8 mouse cellular contexts compared by ENCODE assay signal in the genomic region with DNA sequence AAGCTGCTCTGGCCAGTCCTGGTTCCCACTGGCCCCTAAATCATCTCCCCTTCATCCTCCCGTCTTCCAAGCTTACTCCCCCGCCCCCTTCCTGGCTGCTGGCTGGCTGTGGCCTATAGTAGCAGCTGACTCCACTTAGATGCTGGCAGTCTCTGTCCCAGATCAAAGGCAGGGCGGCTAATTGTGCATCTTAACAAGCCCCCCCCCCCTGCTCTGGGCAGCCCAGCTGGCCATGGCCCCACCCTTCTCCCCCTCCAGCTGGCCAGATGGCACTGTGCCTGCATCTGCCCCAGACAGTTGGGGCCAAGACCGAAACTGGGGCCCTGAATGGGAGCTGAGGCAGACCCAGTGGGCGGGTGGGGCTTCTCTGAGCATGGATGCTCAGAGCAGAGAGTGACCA. TPM values are rescaled to one million over a fixed set of nuclear protein-coding genes. Genes with fewer than 3 reads are reported as not detected.
DNase-seq lines count a peak whose midpoint lies in the region; ATAC-seq and TF ChIP-seq lines count a peak whose summit lies in the region.
"Had no signal": no experiment of that assay in that cellular context is flagged by ENCODE, and none has a peak within 500 bp of the region (broad histone marks: within the 10 kb centered on the region; RNA-seq: fewer than 3 reads in every experiment).

No protein-coding gene starts in this region.

- TF ChIP-seq EP300 in stomach, postnatal 0 days (optimal IDR thresholded peaks at IDR 0.05), result no peak

- ATAC-seq in forebrain, embryonic 15.5 days (replicated peaks), result peak; percentile 72
- ATAC-seq in stomach, postnatal 0 days (ENCODE audit: low FRiP score, low TSS enrichment), result no peak; the same call in 1 of the 2 replicates
- no peak for ATAC-seq in CD4-positive, CD25-positive, alpha-beta regulatory T cell, adult 4 months

- no peak for TF ChIP-seq CTCF in stomach, postnatal 0 days (IDR thresholded peaks at IDR 0.05; ENCODE audit: low read depth)

- peaks cover 78% of the 10 kb centered on the region for H3K27me3 ChIP-seq in forebrain, embryonic 15.5 days
- peaks cover 13% of the 10 kb centered on the region; the same call in 1 of the 2 replicates for H3K27me3 ChIP-seq in stomach, postnatal 0 days (ENCODE audit: control insufficient read depth, insufficient read depth, low read length)

- H3K9me3 ChIP-seq in forebrain, embryonic 15.5 days, result no peaks in the 10 kb centered on the region
- no peaks in the 10 kb centered on the region for H3K9me3 ChIP-seq in stomach, postnatal 0 days (ENCODE audit: control insufficient read depth, low read length)

- peak; percentile 48 for DNase-seq in ovary, postnatal 14 days (ENCODE audit: low spot score)
- DNase-seq in ovary, postnatal 10 days (ENCODE audit: low spot score), result no peak
- peak; percentile 36 to 78 for DNase-seq in lung, postnatal 4 days
- peak; percentile 27 for DNase-seq in stomach, postnatal 0 days (ENCODE audit: low spot score)
- DNase-seq in layer of hippocampus, adult 8-10 months (ENCODE audit: low spot score in 2 of 2), result no peak

- no peak overlapping the region for H3K4me3 ChIP-seq in forebrain, embryonic 15.5 days
- no peak overlapping the region for H3K4me3 ChIP-seq in stomach, postnatal 0 days (ENCODE audit: low read depth, low read length)
- H3K4me3 ChIP-seq: left cerebral cortex, adult 2 months had no signal

- H3K36me3 ChIP-seq in forebrain, embryonic 15.5 days, result no peaks in the 10 kb centered on the region
- 0 out of 2 replicates have a peak, but pooled peaks cover 2% of the 10 kb centered on the region for H3K36me3 ChIP-seq in stomach, postnatal 0 days (ENCODE audit: control insufficient read depth, insufficient read depth, low read length)

- no peak overlapping the region for H3K4me2 ChIP-seq in forebrain, embryonic 15.5 days (replicated peaks)
- H3K4me2 ChIP-seq in stomach, postnatal 0 days (replicated peaks; ENCODE audit: low read depth), result no peak overlapping the region

- no peak overlapping the region for H3K9ac ChIP-seq in forebrain, embryonic 15.5 days (replicated peaks)
- H3K9ac ChIP-seq in stomach, postnatal 0 days (ENCODE audit: low read length), result no peak overlapping the region

- H3K4me1 ChIP-seq in forebrain, embryonic 15.5 days, result peaks cover 44% of the 10 kb centered on the region
- 0 out of 2 replicates have a peak, but pooled peaks cover 2% of the 10 kb centered on the region for H3K4me1 ChIP-seq in stomach, postnatal 0 days (replicated peaks; ENCODE audit: control insufficient read depth, insufficient read depth)

- 5% methylated on average over 5 of the region's 5 CpGs for WGBS in forebrain, embryonic 15.5 days
- 19% methylated on average over 5 of the region's 5 CpGs for WGBS in stomach, postnatal 0 days

- H3K27ac ChIP-seq in forebrain, embryonic 15.5 days (replicated peaks), result no peak overlapping the region
- H3K27ac ChIP-seq in stomach, postnatal 0 days (replicated peaks), result 0 out of 2 replicates have a peak overlapping the region, but pooled peaks have one; percentile 9
- H3K27ac ChIP-seq: left cerebral cortex, adult 2 months had no signal

RNA-seq across cellular contexts. Expression of a gene that starts 6.1 kb away (rescaled TPM):
- 0.50 and 0.80 TPM in 2 replicates for polyA plus RNA-seq in forebrain, embryonic 15.5 days (2015; fragmentation: Nextera tagmentation; extraction: Ambion mirVana)
- polyA plus RNA-seq in stomach, postnatal 0 days (2015; fragmentation: Nextera tagmentation; extraction: Ambion mirVana), result 8.7 and 10.6 TPM in 2 replicates
- polyA plus RNA-seq in CD4-positive, CD25-positive, alpha-beta regulatory T cell, adult 4 months (2017; shearing (Covaris generic)), result under 1 TPM; 0.13 to 0.48 TPM
- 1 to 10 TPM; 2.5 to 4.3 (median 3.3) TPM for total RNA-seq in layer of hippocampus, adult 8-10 months (2022)

RNA-seq across cellular contexts. Expression of a gene that starts 25.8 kb away (rescaled TPM):
- 2.2 and 2.3 TPM in 2 replicates for polyA plus RNA-seq in forebrain, embryonic 15.5 days (2015; fragmentation: Nextera tagmentation; extraction: Ambion mirVana)
- polyA plus RNA-seq in stomach, postnatal 0 days (2015; fragmentation: Nextera tagmentation; extraction: Ambion mirVana), result 3.6 and 4.8 TPM in 2 replicates
- polyA plus RNA-seq in CD4-positive, CD25-positive, alpha-beta regulatory T cell, adult 4 months (2017; shearing (Covaris generic)), result not detected
- 1 to 10 TPM; 1.0 to 1.7 (median 1.4) TPM for total RNA-seq in layer of hippocampus, adult 8-10 months (2022)

RNA-seq across cellular contexts. Expression of a gene that starts 48.4 kb away (rescaled TPM):
- not detected in 2 replicates for polyA plus RNA-seq in forebrain, embryonic 15.5 days (2015; fragmentation: Nextera tagmentation; extraction: Ambion mirVana)
- 0.25 and 0.29 TPM in 2 replicates for polyA plus RNA-seq in stomach, postnatal 0 days (2015; fragmentation: Nextera tagmentation; extraction: Ambion mirVana)
- polyA plus RNA-seq in CD4-positive, CD25-positive, alpha-beta regulatory T cell, adult 4 months (2017; shearing (Covaris generic)), result not detected
- total RNA-seq in layer of hippocampus, adult 8-10 months (2022), result under 1 TPM in 3 of 4 experiments, not detected in 1; 0.16 to 0.36 (median 0.19) TPM
- total RNA-seq: left cerebral cortex, adult 2 months had no signal

RNA-seq across cellular contexts. Expression of a gene that starts 57.3 kb away (rescaled TPM):
- 2.1 and 2.4 TPM in 2 replicates for polyA plus RNA-seq in forebrain, embryonic 15.5 days (2015; fragmentation: Nextera tagmentation; extraction: Ambion mirVana)
- polyA plus RNA-seq in stomach, postnatal 0 days (2015; fragmentation: Nextera tagmentation; extraction: Ambion mirVana), result 0.12 and 0.19 TPM in 2 replicates
- not detected for polyA plus RNA-seq in CD4-positive, CD25-positive, alpha-beta regulatory T cell, adult 4 months (2017; shearing (Covaris generic))
- total RNA-seq in layer of hippocampus, adult 8-10 months (2022), result 100 to 1,000 TPM; 159 to 177 (median 168) TPM

Comparison
In these comparisons a context has a peak if more than half of its experiments do, and no peak if none do; other contexts are left out.
1. DNase-seq: peak in ovary, postnatal 14 days (single experiment), lung, postnatal 4 days (2 of 2) and stomach, postnatal 0 days (single experiment); none in ovary, postnatal 10 days (single experiment) and layer of hippocampus, adult 8-10 months (0 of 2).